Mouse (Mus musculus) G1E (cell line): ENCODE results near the gene Ilf2.

Experiments used
- CTCF ChIP-seq: IDR thresholded peaks from 2 replicates; pipeline ENCODE4 v1.5.1; 2012; ENCODE audit warnings: low read depth, low read length, inconsistent platforms, mixed read lengths
- GATA1 ChIP-seq: IDR thresholded peaks from 2 replicates; pipeline ENCODE4 v1.6.1; 2012; ENCODE audit warnings: borderline replicate concordance, low read length, inconsistent platforms, mixed read lengths
- POLR2AphosphoS5 ChIP-seq: IDR thresholded peaks from 2 replicates; pipeline ENCODE4 v1.6.1; 2012; ENCODE audit warnings: low read depth, low read length, inconsistent platforms; ENCODE audit not compliant: insufficient replicate concordance
- TAL1 ChIP-seq: conservative IDR thresholded peaks from 2 replicates; pipeline ENCODE4 v1.6.1; 2012; ENCODE audit warnings: low read depth, low read length, inconsistent platforms, mixed read lengths

GRCm38 (mm10) chr3:90512948-90513642 is 37.2 kb downstream of the Ilf2 start:
- TF ChIP-seq POLR2AphosphoS5 (no peak), CTCF (no peak), GATA1 (no peak), TAL1 (no peak)
